Mouse (Mus musculus) spleen, embryonic (tissue): ENCODE measurements around the gene 1700080O16Rik.

Experiments used
- CTCF ChIA-PET: fragments of 350-600 bp; sonication (Branson Sonifier 250); formaldehyde crosslinking; loops from one replicate; lab custom pipeline; 2022; lab: Charles Lee

Gene 1700080O16Rik

DNA sequence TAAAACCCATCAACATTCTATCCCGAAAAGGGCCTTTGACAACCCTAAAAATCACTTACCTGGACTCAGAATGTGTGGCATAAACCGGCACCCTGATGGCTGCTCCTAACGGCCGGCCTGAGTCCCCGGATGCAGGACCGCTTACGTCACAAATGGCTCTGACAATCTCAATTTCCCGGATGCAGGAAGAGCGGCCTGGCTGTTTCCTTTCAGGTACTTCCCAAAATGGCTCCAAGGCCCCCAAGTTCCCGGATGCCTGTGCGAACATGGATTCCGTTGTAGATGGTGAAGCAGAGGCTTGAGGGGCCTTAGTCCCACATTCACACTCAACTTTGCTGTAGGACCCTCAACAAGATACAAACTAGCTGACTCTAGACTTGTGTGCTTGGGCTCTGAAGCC lies at the start of gene 1700080O16Rik:
Gene 1700080O16Rik (minus strand): TSS at position 101 of the 400 bp plus-strand sequence.
- CTCF ChIA-PET = no interaction called here

DNA sequence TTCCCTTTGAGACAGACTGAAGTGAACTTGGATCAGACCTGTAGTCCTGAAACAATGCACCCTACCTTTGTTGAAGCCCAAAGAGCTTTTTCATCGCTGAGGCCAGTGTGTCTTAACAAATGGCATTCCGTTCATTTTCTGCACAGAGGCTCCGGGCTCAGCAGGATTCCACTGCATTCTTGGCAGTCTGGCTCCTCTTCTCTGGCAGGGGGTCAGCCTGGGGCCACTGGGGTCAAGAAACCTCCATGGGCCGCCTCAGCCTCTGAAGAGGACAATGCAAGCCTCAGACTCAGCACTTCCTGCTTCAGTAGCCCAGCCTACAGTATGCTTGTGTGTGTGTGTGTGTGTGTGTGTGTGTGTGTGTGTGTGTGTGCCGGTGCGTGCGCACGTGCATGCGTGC lies 45.1 kb upstream of the 1700080O16Rik start:
- CTCF ChIA-PET = no interaction called here

DNA sequence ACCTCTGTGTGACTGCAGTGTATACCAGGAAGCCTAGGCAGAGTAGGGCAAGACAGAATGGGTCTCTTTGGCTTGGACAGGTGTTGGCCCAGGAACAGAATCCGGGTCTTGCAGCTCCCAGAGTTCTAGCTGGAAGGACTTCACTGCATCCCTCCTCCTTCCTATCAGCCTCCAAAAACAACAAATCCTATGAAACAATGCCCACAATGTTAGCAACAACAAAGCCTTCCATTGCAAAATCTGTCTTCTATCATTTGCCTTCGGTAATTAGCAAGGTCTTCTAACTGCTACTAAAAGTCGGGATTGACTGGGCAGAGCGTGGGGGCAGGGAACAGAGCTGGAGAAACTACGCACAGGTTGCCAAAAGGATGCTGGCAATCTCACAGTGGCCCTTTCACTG lies 27.5 kb upstream of the 1700080O16Rik start:
- CTCF ChIA-PET = no interaction called here

GRCm38 (mm10) chrX:51999426-51999825 lies 26.9 kb upstream of the 1700080O16Rik start:
- CTCF ChIA-PET = no interaction called here

- CTCF ChIA-PET = no interaction called here
Observed at GRCm38 (mm10) chrX:51976361-51976760, 3.8 kb upstream of the 1700080O16Rik start.

GRCm38 (mm10) chrX:51974618-51975017 lies 2.0 kb upstream of the 1700080O16Rik start:
- CTCF ChIA-PET = interaction anchor here (0.6 kb wide), 1 partner anchor 11 kb away, joined by 7 read pairs; no protein-coding TSS in a partner anchor

DNA sequence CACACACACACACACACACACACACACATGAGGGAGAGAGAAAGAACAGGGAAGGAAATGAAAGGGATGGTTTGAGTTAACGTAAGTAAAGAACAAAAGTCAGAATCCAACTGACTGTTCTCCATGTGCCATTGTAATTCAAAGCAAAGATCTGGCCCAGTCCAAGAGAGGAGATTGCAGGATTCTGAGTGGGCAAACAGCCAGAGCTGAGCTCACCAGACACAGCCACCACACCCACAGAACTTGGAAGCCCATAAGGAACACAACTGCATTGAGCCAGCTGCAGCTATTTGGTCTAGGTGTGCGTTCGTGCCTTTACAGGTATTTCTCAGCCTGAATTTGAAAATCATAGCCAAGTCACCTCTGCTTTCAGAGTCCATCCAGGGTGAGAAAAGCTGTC lies 24.5 kb downstream of the 1700080O16Rik start:
- CTCF ChIA-PET = no interaction called here

- CTCF ChIA-PET = no interaction called here
Observed at GRCm38 (mm10) chrX:51938076-51938475, 34.5 kb downstream of the 1700080O16Rik start.

GRCm38 (mm10) chrX:51919091-51919490 lies 53.5 kb downstream of the 1700080O16Rik start:
- CTCF ChIA-PET = no interaction called here
